Mouse (Mus musculus): ENCODE measurements around the gene Kdm4d.
"Not testable (repeated sequence)": the region's sequence is repeated elsewhere in the genome, so short reads cannot be mapped to it uniquely, and the experiment has no call there.

Kdm4d gene

DNA sequence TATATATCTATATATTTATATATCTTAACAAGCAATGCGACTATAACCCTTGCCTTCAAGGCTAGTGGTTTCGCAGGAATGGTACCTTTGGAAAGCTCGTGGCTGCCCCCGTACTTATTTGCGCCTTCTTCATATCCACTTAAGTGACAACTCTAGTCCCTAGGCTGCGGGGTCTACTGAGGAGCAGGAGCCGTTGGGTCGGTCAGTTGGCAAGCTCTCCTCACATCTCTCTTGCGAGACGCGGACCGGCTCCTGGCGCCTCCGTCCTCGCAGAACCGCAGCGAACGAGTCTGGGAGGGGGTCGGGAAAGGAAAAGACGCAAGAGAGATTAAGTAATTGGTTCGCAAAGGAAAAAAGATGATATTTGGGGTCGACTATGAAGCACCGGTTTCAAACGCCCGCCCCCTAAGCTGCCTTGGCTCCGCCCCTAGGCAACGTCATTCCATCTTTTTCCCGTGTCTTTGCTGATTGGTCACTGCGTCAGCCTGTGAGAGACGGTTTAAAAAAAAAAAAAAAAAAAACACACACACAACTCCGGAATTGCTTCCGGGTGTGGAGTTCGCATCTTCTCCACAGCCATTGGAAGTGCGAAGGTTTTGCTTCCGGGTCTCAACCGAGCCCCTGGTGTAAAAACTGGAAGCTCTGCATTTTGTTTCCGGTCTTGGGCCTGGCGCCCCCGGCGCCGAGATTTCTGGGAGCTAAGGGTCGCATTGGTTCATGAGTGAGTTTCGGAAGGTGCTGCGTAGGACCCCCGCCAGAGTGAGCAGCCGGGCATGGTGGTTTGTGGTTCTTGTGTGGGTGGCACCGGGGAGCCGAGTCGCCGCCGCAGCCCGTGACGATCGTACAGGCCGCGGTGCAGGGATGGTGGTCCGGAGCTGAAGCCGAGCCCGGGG is at the start of gene Kdm4d, which contains the start of gene Cwc15:
Gene Kdm4d (minus strand): TSS at position 460 of the 893 bp plus-strand sequence.
Gene Cwc15 (plus strand): TSS at position 595 of the 893 bp plus-strand sequence.
- DNase-seq (ENCODE audit: low spot score in 2 of 2), result peak; percentile 94 to 96

DNA sequence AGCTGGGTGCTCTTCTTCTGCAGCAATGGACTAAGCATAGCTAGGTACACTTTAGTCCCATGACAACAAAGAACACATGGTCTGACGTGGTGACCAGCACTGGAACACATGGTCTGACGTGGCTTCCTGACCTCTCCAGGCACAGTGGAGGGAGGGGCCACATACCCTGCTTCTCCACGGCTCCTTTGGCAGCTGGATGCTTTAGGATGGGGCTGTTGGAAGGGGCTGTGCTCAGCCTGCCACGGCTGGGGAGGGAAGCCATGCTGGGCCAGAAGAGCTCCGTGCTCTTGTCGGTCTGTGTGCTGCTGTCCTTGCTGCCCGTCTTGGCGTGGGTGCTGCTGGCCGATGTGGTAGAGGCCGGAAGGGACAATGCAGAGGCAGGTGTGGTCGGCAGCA is 48.1 kb upstream of the Kdm4d start:
- DNase-seq (ENCODE audit: low spot score in 2 of 2), result no peak

DNA sequence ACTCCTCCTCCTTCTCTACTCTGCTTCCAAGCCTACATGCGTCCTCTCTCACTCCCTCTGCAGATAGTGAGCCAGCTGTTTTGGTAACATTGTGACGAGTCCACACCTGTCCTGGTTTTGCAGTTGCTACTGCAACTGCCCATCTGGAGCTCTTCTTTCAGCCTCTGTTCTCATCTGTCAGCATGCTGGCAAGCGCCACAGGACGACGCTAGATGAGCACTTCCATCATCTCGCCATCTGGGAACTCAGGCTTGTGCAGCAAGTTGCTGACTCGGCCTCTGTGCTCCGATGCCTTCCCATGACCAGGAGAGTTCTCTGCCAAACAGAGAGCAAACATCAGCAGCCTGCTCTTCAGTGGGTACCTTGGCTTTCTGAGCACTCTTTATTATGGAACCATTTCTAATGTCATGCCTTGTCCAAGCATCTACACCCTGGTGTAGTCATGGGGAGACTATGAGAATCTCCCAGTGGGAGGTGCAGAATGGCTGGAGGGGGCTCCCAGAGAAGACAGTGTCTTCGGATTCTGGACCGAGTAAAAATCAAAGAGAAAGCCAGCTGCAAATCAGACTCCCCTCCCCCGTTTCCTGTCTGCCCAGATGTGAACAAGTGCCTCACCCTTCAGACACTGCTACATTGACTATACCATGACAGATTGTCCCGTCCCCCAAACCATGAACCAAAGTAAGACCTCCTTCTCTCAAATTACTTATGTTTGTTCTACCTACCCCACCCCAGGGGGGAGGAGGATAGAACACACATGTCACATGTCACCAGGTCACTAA is 47.5 kb upstream of the Kdm4d start:
- peak; percentile 24 to 28 for DNase-seq (ENCODE audit: low spot score in 2 of 2)

GRCm38 (mm10) chr9:14544034-14544757 is 43.9 kb upstream of the Kdm4d start:
- DNase-seq (ENCODE audit: low spot score in 2 of 2), result no peak

- DNase-seq (ENCODE audit: low spot score in 2 of 2), result no peak
Observed at GRCm38 (mm10) chr9:14534833-14535456, 34.7 kb upstream of the Kdm4d start.

- no peak for DNase-seq (ENCODE audit: low spot score in 2 of 2)
Observed at GRCm38 (mm10) chr9:14533659-14534058, 33.4 kb upstream of the Kdm4d start.

DNA sequence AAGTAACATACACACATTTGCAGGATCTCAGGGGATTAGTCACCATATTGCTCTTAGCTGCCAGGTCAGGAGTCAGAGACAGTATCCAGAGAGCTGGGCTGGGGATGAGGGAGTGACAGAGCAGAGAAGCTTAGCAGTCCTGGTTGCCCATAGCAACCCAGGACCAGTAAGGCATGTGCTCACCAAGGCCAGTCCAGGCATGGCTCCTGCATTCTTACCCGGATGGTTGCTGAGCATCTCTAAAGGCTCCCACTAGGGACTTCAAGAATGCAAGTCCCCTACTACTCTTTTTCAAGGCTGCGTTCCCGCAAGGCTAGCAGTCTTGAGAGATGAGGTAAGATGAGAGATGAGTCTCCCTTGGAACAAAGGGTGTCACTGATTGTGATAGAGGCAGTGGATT is 32.0 kb upstream of the Kdm4d start:
- no peak for DNase-seq (ENCODE audit: low spot score in 2 of 2)

DNA sequence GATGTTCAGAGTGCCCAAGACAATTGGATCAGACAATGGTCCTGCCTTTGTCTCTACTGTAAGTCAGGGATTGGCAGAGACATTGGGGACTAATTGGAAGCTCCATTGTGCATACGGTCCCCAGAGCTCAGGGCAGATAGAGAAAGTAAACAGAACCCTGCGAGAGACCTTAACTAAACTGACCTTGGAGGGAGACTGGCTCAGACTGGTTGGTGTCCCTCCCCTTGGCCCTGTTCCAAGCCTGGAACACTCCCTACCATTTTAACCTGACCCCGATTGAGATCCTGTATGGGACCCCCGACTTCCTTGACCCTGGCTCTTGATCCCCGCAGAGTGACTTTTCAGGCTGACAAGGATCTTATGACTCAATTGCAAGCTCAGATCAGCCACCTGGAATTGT is 29.7 kb upstream of the Kdm4d start:
- no peak for DNase-seq (ENCODE audit: low spot score in 2 of 2)

GRCm38 (mm10) chr9:14523408-14524043 is 23.2 kb upstream of the Kdm4d start:
- peak; percentile 39 to 80 for DNase-seq (ENCODE audit: low spot score in 2 of 2)

DNA sequence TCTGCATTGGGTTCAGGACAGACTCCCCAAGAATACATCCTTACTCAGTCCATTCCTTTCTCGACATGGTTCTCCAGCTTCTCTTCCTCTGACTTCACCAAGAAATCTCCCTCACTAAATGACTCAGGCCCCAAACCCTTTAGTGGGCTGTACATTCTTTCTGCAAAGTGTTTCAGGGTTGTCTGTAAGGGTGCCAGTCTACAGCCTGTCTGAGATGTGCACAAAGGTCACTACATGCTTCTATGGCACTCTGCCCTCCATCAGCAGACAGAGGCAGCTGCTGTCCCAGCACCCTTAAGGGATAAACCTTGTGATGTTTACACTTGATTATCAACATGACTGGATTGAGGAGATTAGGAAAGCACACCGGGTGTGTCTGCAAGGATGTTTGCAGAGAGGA is 21.4 kb upstream of the Kdm4d start:
- DNase-seq (ENCODE audit: low spot score in 2 of 2), result no peak

GRCm38 (mm10) chr9:14520971-14521670 is 20.8 kb upstream of the Kdm4d start:
- DNase-seq (ENCODE audit: low spot score in 2 of 2), result no peak

GRCm38 (mm10) chr9:14518105-14518504 is 17.8 kb upstream of the Kdm4d start:
- DNase-seq (ENCODE audit: low spot score in 2 of 2), result no peak

DNA sequence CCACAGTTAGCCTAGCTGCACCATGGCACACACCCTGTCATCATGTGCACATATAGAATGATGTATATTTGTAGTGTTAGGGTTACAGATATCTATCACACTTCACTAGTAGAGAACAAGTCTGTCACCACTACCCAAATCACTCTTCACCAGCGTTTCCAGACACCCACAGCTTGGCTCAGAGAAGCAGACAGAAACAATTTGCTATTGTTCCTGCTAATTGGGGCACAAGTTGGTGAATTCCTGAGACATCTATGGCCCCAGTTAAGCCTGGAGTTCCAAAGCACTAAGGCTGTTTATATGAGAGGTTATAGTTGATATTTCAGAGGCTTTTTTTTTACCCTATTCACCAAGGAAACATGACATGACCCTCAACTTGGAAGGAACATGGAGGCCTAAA is 17.0 kb upstream of the Kdm4d start:
- no peak for DNase-seq (ENCODE audit: low spot score in 2 of 2)

DNA sequence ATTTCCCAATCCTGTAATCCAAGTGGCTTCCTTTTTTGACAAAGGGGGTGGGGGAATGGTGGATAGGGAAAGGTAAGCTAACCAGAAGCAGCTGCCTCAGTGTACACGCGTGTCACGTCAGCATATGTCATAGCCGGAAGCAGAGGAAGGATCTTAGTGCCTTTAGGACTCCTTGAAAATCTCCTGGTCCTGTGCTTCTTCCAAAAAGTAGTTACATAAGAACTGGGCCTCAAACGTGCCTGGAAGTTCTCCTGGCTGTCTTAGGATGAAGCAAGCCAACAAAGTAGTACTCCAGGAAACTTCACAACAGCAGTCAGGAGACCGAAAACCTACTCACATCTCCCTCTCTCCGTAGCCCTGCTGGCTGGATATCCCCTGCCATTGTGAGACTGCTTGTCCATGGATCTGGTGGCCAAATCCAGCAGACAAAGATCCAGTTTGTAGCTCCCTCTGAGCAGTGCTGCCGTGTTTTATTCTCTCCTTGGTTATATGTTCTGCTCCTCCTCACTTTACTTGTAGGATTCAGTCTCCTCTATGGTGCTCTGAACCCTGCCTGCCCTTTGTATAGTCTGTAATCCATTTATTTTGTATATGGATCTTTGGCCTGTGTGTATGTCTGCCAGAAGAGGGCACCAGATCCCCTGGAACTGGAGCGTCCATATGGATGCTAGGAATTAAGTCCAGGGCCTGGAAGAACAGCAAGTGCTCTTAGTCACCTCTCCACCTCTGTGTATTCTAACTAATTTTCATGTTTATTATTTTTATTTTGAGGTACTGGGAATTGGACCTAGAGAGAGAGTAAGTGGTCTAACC is 12.6 kb upstream of the Kdm4d start:
- DNase-seq (ENCODE audit: low spot score in 2 of 2), result peak; percentile 2 to 12

DNA sequence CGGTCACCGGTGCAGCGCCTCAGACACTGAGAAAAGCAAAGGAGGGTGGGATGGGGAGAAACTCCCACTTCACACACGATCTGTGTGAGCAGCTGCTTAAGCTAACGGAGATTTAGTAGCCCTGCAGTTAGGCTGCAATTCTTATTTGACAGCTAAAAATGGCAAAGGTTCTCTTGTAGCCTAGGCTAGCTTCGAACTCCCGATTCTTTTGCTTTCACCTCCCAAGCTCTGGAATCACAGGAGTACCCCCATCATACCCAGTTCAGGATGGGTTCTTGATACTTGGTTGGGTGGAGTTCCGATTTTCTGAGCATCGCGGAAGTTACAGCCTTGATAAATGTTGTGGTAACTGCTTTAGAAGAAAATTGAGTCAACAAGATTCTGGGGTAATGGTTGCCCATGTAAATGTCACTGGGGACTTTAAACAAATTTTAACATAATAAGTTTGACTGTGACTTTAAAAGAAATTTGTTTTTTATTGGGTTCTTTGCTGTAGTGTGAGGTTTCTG is 688 bp upstream of the Kdm4d start:
- DNase-seq (ENCODE audit: low spot score in 2 of 2), result no peak

DNA sequence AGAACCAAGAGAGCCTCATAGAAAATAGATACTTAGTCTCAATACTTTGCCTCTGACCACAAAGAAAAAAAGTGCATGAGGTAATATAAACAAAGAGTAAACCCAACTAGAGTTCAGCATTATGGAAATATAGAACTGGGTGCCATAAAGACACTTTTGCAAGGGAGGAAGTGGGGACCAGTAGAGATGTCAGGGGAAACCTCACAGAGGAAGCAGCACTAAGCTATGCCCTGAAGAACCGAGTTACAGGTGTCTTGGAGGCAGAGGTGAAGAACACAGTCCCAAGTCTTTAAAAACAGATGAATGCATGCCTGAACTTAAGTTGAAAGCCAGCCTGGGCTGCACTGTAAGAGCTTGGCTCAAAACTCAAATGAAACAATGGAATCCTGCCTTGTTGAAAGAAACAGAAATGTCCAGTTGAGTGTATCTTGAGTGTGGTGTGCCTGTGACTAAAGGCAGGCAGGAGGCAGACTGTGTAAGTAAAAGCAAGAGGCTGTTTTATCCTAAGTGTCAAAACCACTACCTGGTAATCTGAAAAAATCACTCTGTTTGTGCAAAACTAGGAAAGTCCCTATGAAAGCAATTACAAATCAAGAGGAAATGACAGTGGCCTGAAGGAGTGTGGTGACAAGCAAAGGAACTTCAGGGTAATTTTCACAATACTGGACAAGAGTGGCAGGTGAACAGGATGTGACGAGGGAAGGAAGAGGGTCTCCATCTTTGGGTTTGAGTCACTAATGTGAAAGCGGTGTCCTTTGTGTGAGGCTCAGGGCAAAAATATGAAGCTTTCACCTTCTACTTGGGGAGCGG is 1.2 kb downstream of the Kdm4d start:
- DNase-seq (ENCODE audit: low spot score in 2 of 2), result no peak

- DNase-seq (ENCODE audit: low spot score in 2 of 2), result not testable (repeated sequence)
Observed at GRCm38 (mm10) chr9:14463668-14464067, 36.6 kb downstream of the Kdm4d start.

DNA sequence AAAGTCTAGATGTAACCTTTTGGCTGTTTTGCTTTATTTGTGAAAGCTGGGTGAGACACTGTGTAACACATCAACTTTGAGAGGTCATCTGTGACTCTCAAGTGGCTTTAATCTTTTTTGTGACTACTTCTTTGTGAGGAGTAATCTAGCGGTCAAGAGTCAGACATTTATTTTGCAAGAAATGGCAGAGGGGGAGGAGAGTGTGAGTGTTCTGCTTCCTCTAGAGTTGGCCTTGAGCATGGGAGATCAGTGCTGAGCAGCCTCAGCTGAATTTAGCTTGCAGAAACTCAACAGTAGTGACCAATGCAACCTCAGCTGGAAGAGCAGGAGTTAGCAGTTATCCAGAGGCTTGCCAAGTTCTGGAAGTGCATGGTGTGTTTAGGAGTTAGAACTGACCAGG is 37.7 kb downstream of the Kdm4d start:
- not testable (repeated sequence) for DNase-seq (ENCODE audit: low spot score in 2 of 2)

- no peak for DNase-seq (ENCODE audit: low spot score in 2 of 2)
Observed at GRCm38 (mm10) chr9:14456320-14456719, 44.0 kb downstream of the Kdm4d start.

Measured in heart, adult 9 months (tissue).